Comparison of ENCODE assay signal across 8 mouse cellular contexts in genomic region chr8:85034764-85035163, GRCm38 (mm10). TPM values are rescaled to one million over a fixed set of nuclear protein-coding genes. Genes with fewer than 3 reads are reported as not detected.
A peak's percentile ranks its signal among the peaks of the same experiment; 100 is the strongest.
DNase-seq lines count a peak whose midpoint lies in the region; ATAC-seq lines count a peak whose summit lies in the region.

No protein-coding gene starts in this region.

- no peaks in the 10 kb centered on the region for H3K9me3 ChIP-seq in embryonic facial prominence, embryonic 10.5 days
- no peaks in the 10 kb centered on the region for H3K9me3 ChIP-seq in heart, embryonic 14.5 days (ENCODE audit: control insufficient read depth, low read length)
- no peaks in the 10 kb centered on the region for H3K9me3 ChIP-seq in liver, embryonic 15.5 days (replicated peaks)
- no peaks in the 10 kb centered on the region for H3K9me3 ChIP-seq in stomach, embryonic 14.5 days (ENCODE audit: control insufficient read depth, low read depth, low read length)

- H3K4me2 ChIP-seq in heart, embryonic 14.5 days (ENCODE audit: low read length) = peak overlapping the region; percentile 82
- H3K4me2 ChIP-seq in liver, embryonic 15.5 days = peak overlapping the region; percentile 93
- H3K4me2 ChIP-seq in stomach, embryonic 14.5 days (replicated peaks; ENCODE audit: low read depth, low read length) = peak overlapping the region; percentile 96

- H3K27me3 ChIP-seq in embryonic facial prominence, embryonic 10.5 days (replicated peaks; ENCODE audit: low read depth, poor library complexity, severe bottlenecking) = no peaks in the 10 kb centered on the region
- H3K27me3 ChIP-seq in heart, embryonic 14.5 days (ENCODE audit: control insufficient read depth, insufficient read depth, low read length) = no peaks in the 10 kb centered on the region
- no peaks in the 10 kb centered on the region for H3K27me3 ChIP-seq in liver, embryonic 15.5 days
- no peaks in the 10 kb centered on the region for H3K27me3 ChIP-seq in stomach, embryonic 14.5 days (ENCODE audit: control insufficient read depth, insufficient read depth, low read length)

- WGBS in embryonic facial prominence, embryonic 10.5 days = 5% methylated on average over 13 of the region's 13 CpGs
- WGBS in heart, embryonic 14.5 days = 4% methylated on average over 13 of the region's 13 CpGs
- WGBS in liver, embryonic 15.5 days (ENCODE audit: insufficient replicate concordance) = 2% methylated on average over 12 of the region's 13 CpGs
- WGBS in stomach, embryonic 14.5 days = 1% methylated on average over 13 of the region's 13 CpGs

- H3K27ac ChIP-seq in embryonic facial prominence, embryonic 10.5 days (replicated peaks) = peak overlapping the region; percentile 96
- peak overlapping the region; percentile 6 to 99; a peak in 1 of 4 replicates for H3K27ac ChIP-seq in heart, embryonic 14.5 days (replicated peaks in 1 of 2; ENCODE audit: control insufficient read depth in 1 of 2, insufficient read depth in 1 of 2, low read depth in 2 of 2, low read length in 2 of 2)
- peak overlapping the region; percentile 87 for H3K27ac ChIP-seq in liver, embryonic 15.5 days (replicated peaks)
- H3K27ac ChIP-seq in stomach, embryonic 14.5 days (ENCODE audit: low read length) = peak overlapping the region; percentile 22; the same call in 1 of the 2 replicates

- peak overlapping the region; percentile 94 for H3K4me3 ChIP-seq in embryonic facial prominence, embryonic 10.5 days
- H3K4me3 ChIP-seq in heart, embryonic 14.5 days (ENCODE audit: control insufficient read depth in 1 of 2, insufficient read depth in 1 of 2, low read depth in 1 of 2, low read length in 2 of 2) = peak overlapping the region; percentile 33 to 84
- H3K4me3 ChIP-seq in liver, embryonic 15.5 days (replicated peaks) = peak overlapping the region; percentile 85
- H3K4me3 ChIP-seq in stomach, embryonic 14.5 days (ENCODE audit: low read depth, low read length) = peak overlapping the region; percentile 84

- H3K9ac ChIP-seq in heart, embryonic 14.5 days (ENCODE audit: low read length) = peak overlapping the region; percentile 92
- H3K9ac ChIP-seq in liver, embryonic 15.5 days = peak overlapping the region; percentile 75; the same call in 1 of the 2 replicates
- H3K9ac ChIP-seq in stomach, embryonic 14.5 days (replicated peaks; ENCODE audit: low read depth, low read length) = peak overlapping the region; percentile 22; the same call in 1 of the 2 replicates

- peak; percentile 80 for DNase-seq in urinary bladder, postnatal 14 days (ENCODE audit: low spot score)
- DNase-seq in urinary bladder, postnatal 10 days (ENCODE audit: low spot score) = no peak
- DNase-seq in embryonic facial prominence, embryonic 10.5 days (ENCODE audit: low spot score) = peak; percentile 81
- DNase-seq in kidney, postnatal 10 days = peak; percentile 86
- peak; percentile 69 to 84 for DNase-seq in natural killer cell, adult 2 months (ENCODE audit: low spot score in 2 of 2)

- ATAC-seq in heart, embryonic 14.5 days (ENCODE audit: insufficient number of reproducible peaks, insufficient read depth, low FRiP score, low read depth) = no peak
- ATAC-seq in liver, embryonic 15.5 days (ENCODE audit: insufficient read depth) = no peak
- ATAC-seq in stomach, embryonic 14.5 days (ENCODE audit: insufficient number of reproducible peaks, insufficient read depth, low FRiP score, low read depth) = no peak

- peaks cover 48% of the 10 kb centered on the region for H3K36me3 ChIP-seq in embryonic facial prominence, embryonic 10.5 days (replicated peaks)
- H3K36me3 ChIP-seq in heart, embryonic 14.5 days (ENCODE audit: control insufficient read depth, insufficient read depth, low read length) = peaks cover 43% of the 10 kb centered on the region
- H3K36me3 ChIP-seq in liver, embryonic 15.5 days (replicated peaks) = peaks cover 51% of the 10 kb centered on the region
- H3K36me3 ChIP-seq in stomach, embryonic 14.5 days (ENCODE audit: control insufficient read depth, insufficient read depth, low read length) = peaks cover 39% of the 10 kb centered on the region

- H3K4me1 ChIP-seq in embryonic facial prominence, embryonic 10.5 days = peaks cover 40% of the 10 kb centered on the region
- peaks cover 0 to 21% of the 10 kb centered on the region in 2 experiments; a peak in 3 of 4 replicates for H3K4me1 ChIP-seq in heart, embryonic 14.5 days (ENCODE audit: control insufficient read depth in 2 of 2, insufficient read depth in 2 of 2, low read length in 2 of 2)
- peaks cover 65% of the 10 kb centered on the region for H3K4me1 ChIP-seq in liver, embryonic 15.5 days (replicated peaks)
- H3K4me1 ChIP-seq in stomach, embryonic 14.5 days (ENCODE audit: control insufficient read depth, insufficient read depth, low read length) = peaks cover 17% of the 10 kb centered on the region

RNA-seq across cellular contexts. Expression of gene Tnpo2, which starts 2.0 kb away (rescaled TPM):
- 31.2 and 31.5 TPM in 2 replicates for polyA plus RNA-seq in embryonic facial prominence, embryonic 10.5 days (2016; fragmentation: Nextera tagmentation; extraction: Ambion mirVana)
- polyA plus RNA-seq in heart, embryonic 14.5 days (2014; fragmentation: Nextera tagmentation; extraction: Ambion mirVana) = 13.0 and 15.2 TPM in 2 replicates
- 19.3 and 20.5 TPM in 2 replicates for polyA plus RNA-seq in liver, embryonic 15.5 days (2015; fragmentation: Nextera tagmentation; extraction: Ambion mirVana)
- 19.0 and 26.5 TPM in 2 replicates for polyA plus RNA-seq in stomach, embryonic 14.5 days (2014; fragmentation: Nextera tagmentation; extraction: Ambion mirVana)

RNA-seq across cellular contexts. Expression of gene Trir, which starts 8.1 kb away (rescaled TPM):
- 154 and 157 TPM in 2 replicates for polyA plus RNA-seq in embryonic facial prominence, embryonic 10.5 days (2016; fragmentation: Nextera tagmentation; extraction: Ambion mirVana)
- 92.0 and 95.9 TPM in 2 replicates for polyA plus RNA-seq in heart, embryonic 14.5 days (2014; fragmentation: Nextera tagmentation; extraction: Ambion mirVana)
- 59.8 and 63.4 TPM in 2 replicates for polyA plus RNA-seq in liver, embryonic 15.5 days (2015; fragmentation: Nextera tagmentation; extraction: Ambion mirVana)
- polyA plus RNA-seq in stomach, embryonic 14.5 days (2014; fragmentation: Nextera tagmentation; extraction: Ambion mirVana) = 132 and 136 TPM in 2 replicates

RNA-seq across cellular contexts. Expression of gene Asna1, which starts 9.7 kb away (rescaled TPM):
- 157 TPM in 2 replicates for polyA plus RNA-seq in embryonic facial prominence, embryonic 10.5 days (2016; fragmentation: Nextera tagmentation; extraction: Ambion mirVana)
- polyA plus RNA-seq in heart, embryonic 14.5 days (2014; fragmentation: Nextera tagmentation; extraction: Ambion mirVana) = 91.5 and 109 TPM in 2 replicates
- polyA plus RNA-seq in liver, embryonic 15.5 days (2015; fragmentation: Nextera tagmentation; extraction: Ambion mirVana) = 59.7 and 59.9 TPM in 2 replicates
- 101 and 103 TPM in 2 replicates for polyA plus RNA-seq in stomach, embryonic 14.5 days (2014; fragmentation: Nextera tagmentation; extraction: Ambion mirVana)

RNA-seq across cellular contexts. Expression of gene Best2, which starts 20.4 kb away (rescaled TPM):
- polyA plus RNA-seq in embryonic facial prominence, embryonic 10.5 days (2016; fragmentation: Nextera tagmentation; extraction: Ambion mirVana) = 0.08 TPM in 1 of 2 replicates, not detected in the other
- polyA plus RNA-seq in heart, embryonic 14.5 days (2014; fragmentation: Nextera tagmentation; extraction: Ambion mirVana) = not detected in 2 replicates
- polyA plus RNA-seq in liver, embryonic 15.5 days (2015; fragmentation: Nextera tagmentation; extraction: Ambion mirVana) = not detected in 2 replicates
- polyA plus RNA-seq in stomach, embryonic 14.5 days (2014; fragmentation: Nextera tagmentation; extraction: Ambion mirVana) = 0.29 and 0.38 TPM in 2 replicates

RNA-seq across cellular contexts. Expression of gene Fbxw9, which starts 25.1 kb away (rescaled TPM):
- 21.4 and 25.1 TPM in 2 replicates for polyA plus RNA-seq in embryonic facial prominence, embryonic 10.5 days (2016; fragmentation: Nextera tagmentation; extraction: Ambion mirVana)
- polyA plus RNA-seq in heart, embryonic 14.5 days (2014; fragmentation: Nextera tagmentation; extraction: Ambion mirVana) = 16.6 and 21.6 TPM in 2 replicates
- polyA plus RNA-seq in liver, embryonic 15.5 days (2015; fragmentation: Nextera tagmentation; extraction: Ambion mirVana) = 9.9 and 11.0 TPM in 2 replicates
- polyA plus RNA-seq in stomach, embryonic 14.5 days (2014; fragmentation: Nextera tagmentation; extraction: Ambion mirVana) = 31.9 and 32.6 TPM in 2 replicates

Comparison
In these comparisons a context has a peak if more than half of its experiments do, and no peak if none do; other contexts are left out.
1. H3K27ac ChIP-seq: peak in every context shown above with its lines; median percentile 96 in embryonic facial prominence, embryonic 10.5 days; 87 in liver, embryonic 15.5 days; 52 in heart, embryonic 14.5 days; 22 in stomach, embryonic 14.5 days.
2. H3K9ac ChIP-seq: peak in every context shown above with its lines; median percentile 92 in heart, embryonic 14.5 days; 75 in liver, embryonic 15.5 days; 22 in stomach, embryonic 14.5 days.